Mouse (Mus musculus) megakaryocyte-erythroid progenitor cell, adult 5-6 weeks (primary cell): ENCODE measurements at regions not wholly inside any gene's neighbourhood (a gene's known extent, or its start where the extent isn't known, plus 50 kb on each side); places are given as distances from the start of the nearest gene placed in this dataset.
A peak's percentile ranks its signal among the peaks of the same experiment; 100 is the strongest.

Source experiments
- ATAC-seq: replicated peaks from 2 replicates; pipeline ENCODE4 v1.8.0; 2016; ENCODE audit warnings: mild to moderate bottlenecking, inconsistent platforms; ENCODE audit not compliant: severe bottlenecking, poor library complexity, low FRiP score, low TSS enrichment

- ATAC-seq, result no peak
Observed at GRCm38 (mm10) chr10:99614392-99615249, 144.8 kb downstream of the Csl start.

GRCm38 (mm10) chr10:99615371-99615770 is 144.1 kb downstream of the Csl start:
- ATAC-seq, result no peak

GRCm38 (mm10) chr10:99615779-99616178 is 143.7 kb downstream of the Csl start:
- peak; percentile 95 for ATAC-seq

DNA sequence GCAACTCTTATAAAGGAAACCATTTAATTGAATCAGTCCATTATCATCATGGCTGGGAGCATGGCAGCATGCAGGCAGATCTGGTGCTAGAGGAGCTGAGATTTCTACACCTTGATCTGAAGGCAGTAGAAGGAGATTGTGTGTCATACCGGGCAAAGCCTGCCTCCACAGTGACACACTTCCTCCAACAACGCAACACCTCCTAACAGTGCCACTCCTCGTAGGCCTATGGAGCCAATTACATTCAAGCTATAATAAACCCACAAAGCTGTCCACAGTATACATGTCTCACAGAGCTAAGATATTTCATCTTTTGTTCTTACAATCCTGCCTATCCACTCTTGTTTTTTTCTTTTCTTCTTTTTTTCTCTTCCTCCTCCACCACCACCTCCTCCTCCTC is 141.8 kb downstream of the Csl start:
- no peak for ATAC-seq

DNA sequence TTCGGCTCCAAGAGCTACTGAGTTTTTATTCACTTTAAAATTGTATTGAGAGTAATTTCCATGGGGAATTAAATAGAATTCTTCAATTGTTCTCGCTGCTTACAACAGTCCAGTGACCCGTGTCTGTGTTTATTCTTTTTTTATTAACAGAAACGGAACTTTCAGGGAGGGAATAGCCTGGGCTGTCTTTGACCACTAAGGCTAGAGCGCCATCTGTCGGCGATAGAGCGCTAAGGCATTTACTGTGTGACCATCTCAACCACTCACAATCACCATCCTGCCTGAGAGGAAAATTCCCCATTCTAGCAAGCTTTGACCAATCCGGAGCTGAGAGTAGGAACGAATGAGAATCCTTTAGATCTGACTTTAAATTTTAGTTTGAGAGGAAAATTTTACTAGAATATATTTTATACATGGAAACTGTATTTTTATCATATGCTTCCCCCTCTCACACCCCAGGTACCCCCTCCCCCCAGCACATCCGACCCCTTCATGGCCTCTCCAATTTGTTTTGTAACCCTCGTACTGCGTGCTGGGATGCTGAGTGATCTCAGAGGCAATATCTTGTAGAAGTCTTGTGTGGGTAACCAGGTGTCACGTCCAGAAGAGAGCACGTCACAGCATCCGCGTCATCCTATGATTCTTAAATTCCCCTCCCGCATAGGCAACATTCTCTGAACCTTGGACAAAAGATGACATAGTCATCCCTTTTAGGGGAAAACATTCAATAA is 139.9 kb downstream of the Csl start:
- peak; percentile 85 for ATAC-seq

DNA sequence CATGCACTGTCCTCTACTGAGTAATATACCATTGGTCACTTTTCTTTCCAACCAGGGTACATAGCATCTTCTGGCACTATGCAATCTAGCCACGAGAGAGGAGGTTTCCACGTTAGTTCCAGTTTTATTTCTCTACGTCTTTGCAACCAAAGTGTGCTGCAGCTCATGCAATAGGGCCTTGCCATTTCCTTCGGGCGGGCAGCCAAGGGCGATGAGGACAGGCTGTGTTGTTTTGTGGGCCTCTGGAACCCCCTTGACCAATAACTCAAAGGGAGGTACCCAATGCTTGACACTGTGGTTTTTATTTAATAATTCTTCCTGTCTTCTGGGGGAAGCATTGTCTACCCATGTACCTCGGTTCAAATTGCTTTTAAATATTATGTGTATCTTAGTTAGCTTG is 139.0 kb downstream of the Csl start:
- ATAC-seq, result no peak

DNA sequence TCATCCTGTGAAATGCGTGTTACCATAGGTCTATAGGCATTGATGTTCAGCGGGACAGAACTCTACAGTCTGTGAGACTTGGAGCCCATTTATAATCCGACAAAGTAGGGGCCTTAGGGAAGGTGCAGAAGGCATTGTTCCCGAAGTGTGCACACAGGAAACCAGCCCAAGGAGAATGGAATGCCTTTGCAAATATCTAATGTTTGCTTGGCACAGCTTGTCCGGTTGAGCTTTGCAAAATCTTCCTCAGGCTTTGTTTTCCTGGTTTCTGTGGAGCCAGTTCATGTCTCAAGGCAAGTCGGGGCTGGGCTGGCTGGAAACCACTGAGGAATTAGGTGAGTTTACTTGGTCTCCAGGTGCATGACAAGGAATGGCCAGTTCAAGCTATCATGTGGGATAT is 132.1 kb downstream of the Csl start:
- ATAC-seq, result no peak

DNA sequence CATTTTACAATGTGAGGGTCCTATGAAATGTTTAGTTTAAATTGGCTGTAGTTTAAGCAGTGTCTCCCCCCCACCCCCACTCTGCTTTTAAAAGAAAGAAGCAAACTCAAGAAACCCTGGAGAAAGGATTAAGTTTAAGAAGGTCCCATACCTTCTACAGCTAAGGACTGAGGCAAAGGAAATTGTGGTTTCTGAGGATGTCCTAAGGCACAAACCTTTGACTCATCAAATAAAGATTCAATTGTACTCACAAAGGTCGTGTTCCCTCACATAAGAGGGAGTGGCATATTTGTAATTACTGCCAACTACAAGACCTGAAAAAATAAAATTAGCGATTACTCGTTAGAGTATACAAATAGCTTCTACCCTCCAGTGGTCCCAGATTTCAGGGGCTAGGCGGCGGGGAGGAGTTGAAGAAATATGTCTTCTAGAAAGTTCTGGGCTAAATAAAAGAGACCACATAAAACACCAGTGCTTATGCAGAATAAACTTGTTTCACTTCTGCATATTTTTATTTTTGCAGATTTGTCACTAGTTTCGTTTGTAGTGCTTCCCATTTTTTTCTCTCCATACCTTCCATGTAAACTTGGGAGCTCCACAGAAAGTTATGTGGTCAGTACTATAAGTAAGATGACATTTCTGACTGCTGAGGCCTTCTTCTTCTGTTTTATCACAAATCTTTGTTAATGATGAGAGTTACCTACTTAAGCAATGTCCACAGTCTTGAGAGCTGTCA is 127.0 kb downstream of the Csl start:
- no peak for ATAC-seq

- ATAC-seq, result no peak
Observed at GRCm38 (mm10) chr10:99635796-99636195, 123.7 kb downstream of the Csl start.

- ATAC-seq, result no peak
Observed at GRCm38 (mm10) chr10:99639022-99639421, 120.4 kb downstream of the Csl start.

GRCm38 (mm10) chr10:99639469-99639868 is 120.0 kb downstream of the Csl start:
- no peak for ATAC-seq

DNA sequence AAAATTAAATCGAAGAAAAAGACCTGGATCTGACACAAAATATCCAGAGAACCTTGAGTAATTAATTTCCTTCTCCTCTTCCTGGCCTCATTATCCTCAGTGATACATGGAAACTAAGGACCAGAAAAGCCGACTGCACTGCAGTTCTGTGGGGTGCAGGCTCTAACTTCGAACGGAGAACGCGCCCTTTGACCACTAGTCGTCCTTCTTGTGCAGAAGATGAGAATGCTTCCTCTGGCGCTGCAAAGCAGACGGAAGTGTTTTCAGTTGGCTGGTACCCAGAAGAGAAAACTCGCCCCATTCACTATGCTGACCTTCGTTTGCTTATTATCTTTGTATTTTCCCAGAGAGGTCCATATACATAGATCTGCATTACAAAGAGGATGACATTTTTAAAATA is 117.7 kb downstream of the Csl start:
- peak; percentile 74 for ATAC-seq

DNA sequence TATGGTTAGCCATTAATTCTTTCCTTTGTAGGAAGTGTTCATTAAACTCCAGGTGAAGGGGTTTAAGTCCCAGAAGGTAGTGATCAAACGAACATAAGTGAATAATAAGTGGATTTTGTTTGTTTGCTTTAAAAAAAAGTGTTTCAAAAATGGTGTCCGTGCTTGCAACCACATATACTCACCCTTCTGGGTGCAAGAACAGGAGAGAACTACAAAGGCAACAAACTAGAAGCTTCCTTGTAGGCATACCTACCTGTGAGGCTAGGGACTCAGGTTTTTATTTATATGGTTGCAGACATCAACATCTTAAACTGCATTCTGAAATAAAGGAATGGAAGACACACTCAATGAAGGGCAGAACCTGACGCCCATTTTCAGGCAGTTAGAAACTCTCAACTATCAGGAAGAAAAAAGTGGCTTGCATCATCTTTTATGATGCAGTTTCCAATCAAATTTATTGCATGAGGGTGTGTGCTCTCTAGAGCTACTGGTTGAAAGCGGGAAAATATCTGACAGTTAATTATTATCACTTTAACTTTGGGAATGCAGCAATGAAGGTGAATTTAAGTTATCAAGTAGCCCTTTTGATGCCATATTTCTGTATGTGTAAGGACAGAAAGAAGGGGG is 117.1 kb downstream of the Csl start:
- no peak for ATAC-seq

GRCm38 (mm10) chr10:99644981-99645380 is 114.5 kb downstream of the Csl start:
- ATAC-seq, result no peak

GRCm38 (mm10) chr10:99652011-99652410 is 107.4 kb downstream of the Csl start:
- no peak for ATAC-seq

DNA sequence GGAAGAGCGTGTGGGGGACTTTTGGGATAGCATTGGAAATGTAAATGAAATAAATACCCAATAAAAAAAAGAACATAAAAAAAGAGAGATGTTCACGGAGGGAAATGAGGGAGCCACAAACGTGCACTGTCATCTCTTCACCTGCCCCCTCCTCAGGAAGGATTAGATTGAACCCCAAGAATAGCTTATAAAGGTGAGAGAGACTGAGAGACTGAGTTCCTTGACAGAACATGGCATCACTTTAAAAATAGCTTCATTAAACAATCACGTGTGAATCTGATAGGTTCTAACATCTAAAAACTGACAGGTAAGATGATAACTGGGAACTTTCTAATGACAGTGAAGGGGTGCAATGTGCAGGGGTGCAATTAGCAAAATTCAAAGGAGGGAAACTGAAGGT is 105.2 kb downstream of the Csl start:
- ATAC-seq, result no peak

DNA sequence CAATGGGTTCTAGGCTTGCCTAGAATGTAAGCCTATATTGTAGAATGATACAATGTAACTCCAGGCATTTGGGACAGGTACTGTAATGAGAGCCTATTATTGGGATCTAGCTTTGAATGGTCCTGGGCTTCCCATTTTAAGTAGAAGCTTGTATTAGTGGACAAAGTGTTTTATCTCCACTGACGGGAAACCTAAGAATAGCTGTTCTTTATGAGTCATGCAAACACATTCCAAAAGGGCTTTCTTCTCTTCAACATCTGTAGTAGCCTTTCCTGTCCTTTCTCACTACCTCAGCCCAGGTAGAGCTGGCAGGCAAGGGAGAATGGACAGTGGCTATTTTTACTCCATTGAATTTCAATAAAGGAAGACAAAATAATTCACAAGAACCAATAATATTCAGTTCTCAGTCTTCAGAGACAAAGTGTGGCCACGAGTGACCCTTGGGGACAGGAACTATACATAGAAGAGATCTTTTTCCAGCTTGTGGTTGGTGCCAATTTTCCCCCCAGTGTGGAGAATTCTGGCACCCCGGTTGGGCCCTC is 82.8 kb downstream of the Csl start:
- ATAC-seq, result no peak

GRCm38 (mm10) chr10:99678096-99678495 is 81.4 kb downstream of the Csl start:
- ATAC-seq, result no peak

GRCm38 (mm10) chr10:99679813-99680212 is 79.6 kb downstream of the Csl start:
- no peak for ATAC-seq

DNA sequence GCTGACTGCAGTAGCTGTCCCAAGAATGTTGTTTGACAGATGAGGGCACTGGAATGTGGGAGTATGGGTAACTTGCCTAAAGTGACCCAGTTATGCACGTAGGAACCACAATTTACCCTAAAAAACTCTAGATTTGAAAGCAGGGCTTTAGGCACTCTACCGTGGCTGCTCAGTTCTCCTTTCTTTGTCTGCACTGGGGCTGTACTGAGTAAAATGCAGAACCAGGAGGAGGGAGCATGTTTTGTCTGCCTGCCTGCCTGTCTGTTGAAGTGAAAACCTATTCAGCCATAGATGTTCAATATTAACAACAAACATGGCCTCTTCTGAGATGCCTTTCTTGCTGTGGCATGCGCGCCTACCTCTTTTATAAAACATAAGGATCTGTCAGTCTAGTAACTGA is 77.5 kb downstream of the Csl start:
- no peak for ATAC-seq
